Mouse (Mus musculus) neural tube, embryonic 14.5 days (tissue): ENCODE results near the gene Plk2. TPM values are rescaled to one million over a fixed set of nuclear protein-coding genes. Genes with fewer than 3 reads are reported as not detected.
"Not testable (repeated sequence)": the region's sequence is repeated elsewhere in the genome, so short reads cannot be mapped to it uniquely, and the experiment has no call there.

Source experiments
- ATAC-seq: fragments of 200-750 bp; cut with Nextera tagmentation; 2 replicates; pipeline ENCODE4 v1.8.0; 2017; ENCODE audit warnings: low read depth, mild to moderate bottlenecking, moderate TSS enrichment, moderate library complexity
- H3K27ac ChIP-seq: fragments of 300-500 bp; sonication (generic); 2 replicates; pipeline ENCODE4 v1.5.1; 2014; ENCODE audit warnings: low read depth, mild to moderate bottlenecking, control low read depth, low read length, moderate library complexity, mixed read lengths
- H3K27me3 ChIP-seq: fragments of 300-500 bp; sonication (generic); 2 replicates; pipeline ENCODE4 v1.6.1; 2014; ENCODE audit warnings: low read length; ENCODE audit not compliant: control insufficient read depth, insufficient read depth
- H3K36me3 ChIP-seq: fragments of 300-500 bp; sonication (generic); 2 replicates; pipeline ENCODE4 v1.6.1; 2014; ENCODE audit warnings: low read length, mixed read lengths; ENCODE audit not compliant: control insufficient read depth, insufficient read depth
- H3K4me1 ChIP-seq: fragments of 300-500 bp; sonication (generic); 2 replicates; pipeline ENCODE4 v1.6.1; 2014; ENCODE audit warnings: low read length; ENCODE audit not compliant: control insufficient read depth, insufficient read depth
- H3K4me2 ChIP-seq: fragments of 300-500 bp; sonication (generic); 2 replicates; pipeline ENCODE4 v1.6.1; 2014; ENCODE audit warnings: mild to moderate bottlenecking, low read depth, low read length, control low read depth
- H3K4me3 ChIP-seq: fragments of 300-500 bp; sonication (generic); 2 replicates; pipeline ENCODE4 v1.5.1; 2014; ENCODE audit warnings: low read depth, low read length, control low read depth, mixed read lengths
- H3K9ac ChIP-seq: fragments of 300-500 bp; sonication (generic); replicated peaks from 2 replicates; pipeline ENCODE4 v1.6.1; 2014; ENCODE audit warnings: low read depth, mild to moderate bottlenecking, control low read depth, low read length, mixed read lengths
- H3K9me3 ChIP-seq: fragments of 300-500 bp; sonication (generic); 2 replicates; pipeline ENCODE4 v1.6.1; 2016; ENCODE audit warnings: low read length; ENCODE audit not compliant: control insufficient read depth
- WGBS: fragments of 180-500 bp; shearing (Covaris S2); extraction: QIAGEN DNeasy Blood & Tissue Kit; methylation state at CpG from one replicate; pipeline ENCODE4 v1.1.7; 2014; 5-methylcytosine and 5-hydroxymethylcytosine counted together
- polyA plus RNA-seq: library from polyadenylated mRNA; unstranded; fragments of >200 nt; fragmentation: Nextera tagmentation; extraction: Ambion mirVana; gene quantifications from 2 replicates; pipeline ENCODE4 v1.2.1, GENCODE M21; 2014

Plk2 gene
- polyA plus RNA-seq, 1 experiment from 2014 or later: 129 TPM

DNA sequence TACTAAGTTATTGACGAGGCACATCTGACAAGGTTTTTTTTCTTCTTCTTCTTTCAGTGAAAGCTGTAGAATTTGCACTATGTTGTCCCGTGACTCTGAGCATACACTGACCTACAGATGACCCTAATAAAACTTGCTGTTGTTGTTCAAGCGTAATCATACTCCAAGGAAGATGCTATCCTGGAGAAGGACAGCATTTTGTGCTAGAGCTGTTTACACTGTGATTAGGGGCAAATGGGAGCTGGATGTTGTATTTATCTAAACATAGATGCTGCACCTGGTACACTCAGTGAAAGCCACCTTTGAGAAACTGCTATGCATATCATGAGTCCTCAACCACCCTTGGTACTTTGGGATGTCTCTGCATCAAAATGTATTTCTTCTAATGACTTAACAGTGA is 6.6 kb downstream of the Plk2 start:
- Histone ChIP-seq H3K4me3 (no peak overlapping the region), H3K27me3 (no peaks in the 10 kb centered on the region), H3K9ac (no peak overlapping the region), H3K27ac (no peak overlapping the region), H3K9me3 (no peaks in the 10 kb centered on the region), H3K4me2 (no peak overlapping the region), H3K36me3 (peaks cover 23% of the 10 kb centered on the region; the same call in 1 of the 2 replicates), H3K4me1 (0 out of 2 replicates have a peak, but pooled peaks cover 6% of the 10 kb centered on the region)
- WGBS: 72% methylated on average over 3 of the region's 3 CpGs
- ATAC-seq: no peak

DNA sequence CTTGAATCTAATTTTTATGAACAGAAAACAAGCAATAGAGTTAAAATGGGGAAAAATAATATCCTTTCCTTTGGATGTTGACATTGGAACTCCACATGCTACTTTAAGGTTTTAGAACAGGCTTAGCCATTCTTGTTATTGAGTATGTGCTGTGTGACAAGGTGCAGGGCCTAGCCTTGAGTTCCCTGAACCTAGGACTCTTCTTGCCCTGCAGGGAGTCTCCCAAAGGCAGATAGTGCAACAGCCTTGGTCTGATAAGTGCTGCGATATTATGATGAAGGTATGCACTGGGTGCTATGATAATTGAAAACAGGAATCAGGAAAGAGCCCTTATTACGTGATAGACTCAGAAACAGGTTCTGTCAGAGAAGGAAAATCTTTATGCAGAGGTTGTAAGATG is 7.0 kb downstream of the Plk2 start:
- Histone ChIP-seq H3K4me3 (no peak overlapping the region), H3K4me1 (0 out of 2 replicates have a peak, but pooled peaks cover 4% of the 10 kb centered on the region), H3K9me3 (no peaks in the 10 kb centered on the region), H3K27me3 (no peaks in the 10 kb centered on the region), H3K27ac (no peak overlapping the region), H3K9ac (no peak overlapping the region), H3K4me2 (no peak overlapping the region), H3K36me3 (peaks cover 23% of the 10 kb centered on the region; the same call in 1 of the 2 replicates)
- 98% methylated on average over 2 of the region's 2 CpGs for WGBS
- no peak for ATAC-seq

DNA sequence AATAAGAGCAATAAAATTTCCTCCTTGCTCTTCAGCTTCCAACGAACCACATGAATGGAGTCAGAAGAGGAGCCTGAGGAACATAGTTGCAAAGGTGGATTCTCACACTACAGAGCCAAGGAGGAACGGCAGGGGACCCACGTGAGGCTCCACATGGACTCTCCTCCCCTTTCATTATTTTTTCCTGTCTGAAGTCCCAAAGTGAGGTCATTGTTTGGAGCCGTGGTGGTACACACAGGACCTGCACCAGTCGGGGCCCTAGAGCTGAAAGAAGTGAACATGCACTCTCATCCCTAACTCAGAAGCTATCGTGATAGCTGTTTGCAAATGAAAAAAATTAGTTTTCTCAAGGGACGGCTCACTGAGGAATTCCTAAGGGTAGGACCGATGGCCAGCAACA is 9.2 kb downstream of the Plk2 start:
- no peak for ATAC-seq
- 81% methylated on average over 8 of the region's 8 CpGs for WGBS

GRCm38 (mm10) chr13:110404686-110405085 is 9.8 kb downstream of the Plk2 start:
- H3K27ac ChIP-seq, H3K4me1 ChIP-seq, H3K4me2 ChIP-seq, H3K27me3 ChIP-seq, H3K36me3 ChIP-seq, H3K4me3 ChIP-seq, H3K9ac ChIP-seq, ATAC-seq, H3K9me3 ChIP-seq: not testable (repeated sequence)
- WGBS: 88% methylated on average over 5 of the region's 5 CpGs

More for the DNA sequence above, 9.2 kb downstream of the Plk2 start:
- Histone ChIP-seq H3K27ac (no peak overlapping the region), H3K27me3 (no peaks in the 10 kb centered on the region), H3K4me2 (no peak overlapping the region), H3K9me3 (no peaks in the 10 kb centered on the region), H3K4me3 (no peak overlapping the region), H3K9ac (no peak overlapping the region), H3K4me1 (no peaks in the 10 kb centered on the region), H3K36me3 (peaks cover 8% of the 10 kb centered on the region; the same call in 1 of the 2 replicates)

- Histone ChIP-seq H3K4me2 (no peak overlapping the region), H3K36me3 (no peaks in the 10 kb centered on the region), H3K27me3 (no peaks in the 10 kb centered on the region), H3K9me3 (no peaks in the 10 kb centered on the region), H3K9ac (no peak overlapping the region), H3K27ac (no peak overlapping the region), H3K4me3 (no peak overlapping the region), H3K4me1 (no peaks in the 10 kb centered on the region)
- WGBS: 84% methylated on average over 5 of the region's 5 CpGs
- ATAC-seq: no peak
These were observed 11.3 kb downstream of the Plk2 start for GRCm38 (mm10) chr13:110406152-110406551.

DNA sequence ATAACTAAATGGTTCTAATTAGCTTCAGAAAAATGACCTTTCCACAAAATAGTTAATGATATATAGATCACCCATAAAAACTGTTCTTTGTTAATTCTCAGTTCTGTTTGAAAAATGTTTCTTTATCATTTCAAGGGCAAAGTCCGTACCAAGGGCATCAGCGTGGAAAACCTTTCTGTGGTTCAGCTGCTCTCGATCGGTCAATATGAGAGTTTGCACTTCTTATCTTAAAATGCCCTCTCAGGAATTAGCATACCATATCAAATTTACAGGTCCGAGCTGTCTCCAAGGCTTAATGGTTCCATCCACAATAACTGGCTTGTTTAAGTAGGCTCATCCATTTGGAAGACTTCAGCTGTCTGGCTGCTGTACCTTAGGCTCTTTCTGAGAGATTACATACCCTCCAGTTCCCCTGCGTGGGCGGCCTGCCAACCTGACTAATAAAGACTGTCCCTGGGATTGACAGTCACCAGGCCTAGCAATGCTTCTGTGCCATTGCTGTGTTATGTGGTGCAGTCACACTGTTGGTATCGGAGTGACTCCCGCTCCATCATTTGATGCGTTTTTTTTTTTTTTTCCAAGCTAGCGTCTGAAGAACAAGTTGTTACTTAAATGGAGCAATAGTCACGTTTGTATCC is 17.8 kb downstream of the Plk2 start:
- no peaks in the 10 kb centered on the region for H3K9me3 ChIP-seq
- peak; percentile 54; the same call in 1 of the 2 replicates for ATAC-seq

DNA sequence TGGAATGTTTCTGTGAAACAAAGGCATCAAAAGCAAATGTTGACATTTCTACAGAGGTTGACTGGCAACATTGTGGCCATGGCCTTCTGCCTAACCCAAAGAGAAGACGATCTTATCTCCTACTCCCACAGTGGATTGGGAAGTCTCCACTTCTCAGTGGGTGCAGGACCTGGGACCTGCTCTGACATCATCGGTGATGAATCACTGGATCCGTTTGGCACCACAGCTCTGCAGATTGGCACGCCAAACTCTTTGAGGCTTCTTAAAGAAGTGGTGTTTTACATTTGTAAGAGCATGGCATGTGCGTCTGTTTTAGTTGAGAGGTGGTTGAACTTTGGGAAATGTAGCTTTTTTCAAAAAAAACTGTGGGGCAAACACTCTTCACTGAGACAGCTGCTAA is 23.8 kb downstream of the Plk2 start:
- no peak overlapping the region for H3K9ac ChIP-seq
- WGBS: 88% methylated on average over 5 of the region's 5 CpGs
- no peaks in the 10 kb centered on the region for H3K36me3 ChIP-seq

More for the DNA sequence above, 17.8 kb downstream of the Plk2 start:
- no peaks in the 10 kb centered on the region for H3K27me3 ChIP-seq
- no peak overlapping the region for H3K27ac ChIP-seq
- 79% methylated on average over 12 of the region's 12 CpGs for WGBS
- H3K9ac ChIP-seq: no peak overlapping the region
- H3K36me3 ChIP-seq: no peaks in the 10 kb centered on the region
- H3K4me3 ChIP-seq: no peak overlapping the region
- no peaks in the 10 kb centered on the region for H3K4me1 ChIP-seq
- no peak overlapping the region for H3K4me2 ChIP-seq

DNA sequence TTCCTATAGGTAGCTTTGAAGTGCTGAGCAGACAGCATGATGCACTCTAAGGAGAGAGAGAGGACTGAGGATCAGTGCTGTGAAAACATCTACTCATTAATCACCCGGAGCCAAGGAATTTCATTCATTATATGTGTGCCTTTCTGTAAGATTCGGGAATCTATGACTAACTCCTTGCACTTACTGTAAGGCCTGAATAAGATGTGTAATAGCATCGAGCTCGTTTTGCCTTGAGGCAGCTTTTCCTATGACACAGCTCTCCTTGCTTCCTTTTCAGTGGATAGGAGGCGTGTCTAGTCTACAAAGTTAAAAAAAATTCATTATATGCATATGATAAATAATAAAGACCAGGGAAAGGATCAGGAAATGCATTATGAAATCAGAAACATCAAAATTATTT is 24.8 kb downstream of the Plk2 start:
- Histone ChIP-seq H3K4me1 (no peaks in the 10 kb centered on the region), H3K27ac (no peak overlapping the region), H3K27me3 (no peaks in the 10 kb centered on the region), H3K36me3 (no peaks in the 10 kb centered on the region), H3K4me2 (no peak overlapping the region), H3K9ac (no peak overlapping the region), H3K9me3 (no peaks in the 10 kb centered on the region), H3K4me3 (no peak overlapping the region)
- 83% methylated on average over 5 of the region's 5 CpGs for WGBS
- ATAC-seq: no peak

More for the DNA sequence above, 23.8 kb downstream of the Plk2 start:
- Histone ChIP-seq H3K4me2 (no peak overlapping the region), H3K27me3 (no peaks in the 10 kb centered on the region), H3K9me3 (no peaks in the 10 kb centered on the region), H3K4me1 (no peaks in the 10 kb centered on the region), H3K27ac (no peak overlapping the region), H3K4me3 (no peak overlapping the region)
- ATAC-seq: no peak

- Histone ChIP-seq H3K9ac (no peak overlapping the region), H3K36me3 (no peaks in the 10 kb centered on the region), H3K9me3 (no peaks in the 10 kb centered on the region), H3K27ac (no peak overlapping the region), H3K4me1 (no peaks in the 10 kb centered on the region), H3K4me3 (no peak overlapping the region), H3K27me3 (no peaks in the 10 kb centered on the region), H3K4me2 (no peak overlapping the region)
- WGBS: 90% methylated on average over 7 of the region's 7 CpGs
- no peak for ATAC-seq
These were observed 27.6 kb downstream of the Plk2 start for GRCm38 (mm10) chr13:110422434-110422833.
